Mouse (Mus musculus) kidney, embryonic 14.5 days (tissue): Measurements from ENCODE around the gene Tnnt3. TPM values are rescaled to one million over a fixed set of nuclear protein-coding genes. Genes with fewer than 3 reads are reported as not detected.

Experiments used
- ATAC-seq: fragments of 200-750 bp; cut with Nextera tagmentation; 2 replicates; pipeline ENCODE4 v1.8.0; 2017; ENCODE audit warnings: moderate number of reproducible peaks, mild to moderate bottlenecking, moderate TSS enrichment, moderate library complexity; ENCODE audit not compliant: low FRiP score, low TSS enrichment
- H3K27ac ChIP-seq: fragments of 300-500 bp; sonication (generic); 2 replicates; pipeline ENCODE4 v1.5.1; 2014; ENCODE audit warnings: low read depth, mild to moderate bottlenecking, low read length, moderate library complexity, mixed read lengths
- H3K27me3 ChIP-seq: fragments of 300-500 bp; sonication (generic); 2 replicates; pipeline ENCODE4 v1.6.1; 2014; ENCODE audit warnings: mild to moderate bottlenecking, low read length; ENCODE audit not compliant: control insufficient read depth, insufficient read depth
- H3K36me3 ChIP-seq: fragments of 300-500 bp; sonication (generic); 2 replicates; pipeline ENCODE4 v1.6.1; 2014; ENCODE audit warnings: low read length, mixed read lengths; ENCODE audit not compliant: control insufficient read depth, insufficient read depth
- H3K4me1 ChIP-seq: fragments of 300-500 bp; sonication (generic); 2 replicates; pipeline ENCODE4 v1.6.1; 2014; ENCODE audit warnings: low read length, mixed read lengths; ENCODE audit not compliant: control insufficient read depth, insufficient read depth
- H3K4me2 ChIP-seq: fragments of 300-500 bp; sonication (generic); replicated peaks from 2 replicates; pipeline ENCODE4 v1.6.1; 2014; ENCODE audit warnings: low read depth, mild to moderate bottlenecking, low read length
- H3K4me3 ChIP-seq: fragments of 300-500 bp; sonication (generic); 2 replicates; pipeline ENCODE4 v1.5.1; 2014; ENCODE audit warnings: mild to moderate bottlenecking, low read length
- H3K9ac ChIP-seq: fragments of 300-500 bp; sonication (generic); 2 replicates; pipeline ENCODE4 v1.6.1; 2014; ENCODE audit warnings: low read depth, mild to moderate bottlenecking, low read length, moderate library complexity
- H3K9me3 ChIP-seq: fragments of 300-500 bp; sonication (generic); 2 replicates; pipeline ENCODE4 v1.6.1; 2016; ENCODE audit warnings: low read length; ENCODE audit not compliant: control insufficient read depth
- WGBS: fragments of 180-500 bp; shearing (Covaris S2); extraction: QIAGEN DNeasy Blood & Tissue Kit; methylation state at CpG from one replicate; pipeline ENCODE4 v1.1.7; 2014; 5-methylcytosine and 5-hydroxymethylcytosine counted together
- polyA plus RNA-seq: library from polyadenylated mRNA; unstranded; fragments of >200 nt; fragmentation: Nextera tagmentation; extraction: Ambion mirVana; gene quantifications from 2 replicates; pipeline ENCODE4 v1.2.1, GENCODE M21; 2014

Gene Tnnt3
- polyA plus RNA-seq, 1 experiment from 2014 or later = 3.2 TPM

DNA sequence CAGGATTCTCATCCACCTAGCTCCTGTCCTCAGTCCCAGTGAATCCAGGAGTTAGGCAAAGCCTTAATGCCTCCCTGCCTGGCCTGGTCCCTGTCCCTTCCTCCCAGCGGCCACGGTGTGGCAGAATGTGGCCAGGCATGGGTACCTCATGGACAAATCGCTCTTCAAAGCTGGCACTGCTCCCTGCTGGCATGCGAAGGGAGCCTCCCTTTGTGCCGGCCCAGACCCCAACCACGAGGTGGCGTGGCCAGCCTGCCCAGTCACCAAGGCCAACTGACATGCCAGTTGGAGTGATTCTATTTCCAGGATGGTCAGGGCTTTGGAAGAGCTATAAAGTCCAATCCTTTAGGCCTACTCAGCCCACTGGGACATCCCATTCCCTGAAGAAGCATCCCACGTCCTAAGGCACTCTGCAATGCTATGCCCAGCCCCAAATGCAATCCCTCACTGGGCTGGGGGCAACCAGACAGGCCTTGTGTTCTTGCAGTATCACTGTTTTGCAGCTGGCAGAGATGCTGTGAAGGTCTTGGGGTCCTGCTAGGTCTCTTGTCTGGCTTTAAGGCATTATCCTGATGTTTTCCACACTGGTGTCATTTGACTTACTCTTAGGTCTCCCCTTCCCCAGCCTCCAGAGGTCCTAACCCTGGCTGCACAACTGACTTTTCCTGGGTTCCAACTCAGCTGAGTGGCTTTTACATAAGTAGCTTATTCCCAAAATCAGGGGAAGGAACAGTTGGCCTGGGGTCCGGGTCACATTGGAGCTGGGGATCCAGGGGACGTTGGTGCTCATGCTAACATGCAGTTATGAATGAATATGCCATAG is 51.5 kb downstream of the Tnnt3 start:
- no peak for ATAC-seq
- WGBS = 81% methylated on average over 10 of the region's 10 CpGs
- no peak overlapping the region for H3K4me2 ChIP-seq
- no peak overlapping the region for H3K4me3 ChIP-seq
- no peak overlapping the region for H3K27ac ChIP-seq
- peaks cover 57% of the 10 kb centered on the region for H3K4me1 ChIP-seq
- H3K27me3 ChIP-seq = no peaks in the 10 kb centered on the region
- H3K9ac ChIP-seq = no peak overlapping the region
- no peaks in the 10 kb centered on the region for H3K36me3 ChIP-seq
- no peaks in the 10 kb centered on the region for H3K9me3 ChIP-seq

DNA sequence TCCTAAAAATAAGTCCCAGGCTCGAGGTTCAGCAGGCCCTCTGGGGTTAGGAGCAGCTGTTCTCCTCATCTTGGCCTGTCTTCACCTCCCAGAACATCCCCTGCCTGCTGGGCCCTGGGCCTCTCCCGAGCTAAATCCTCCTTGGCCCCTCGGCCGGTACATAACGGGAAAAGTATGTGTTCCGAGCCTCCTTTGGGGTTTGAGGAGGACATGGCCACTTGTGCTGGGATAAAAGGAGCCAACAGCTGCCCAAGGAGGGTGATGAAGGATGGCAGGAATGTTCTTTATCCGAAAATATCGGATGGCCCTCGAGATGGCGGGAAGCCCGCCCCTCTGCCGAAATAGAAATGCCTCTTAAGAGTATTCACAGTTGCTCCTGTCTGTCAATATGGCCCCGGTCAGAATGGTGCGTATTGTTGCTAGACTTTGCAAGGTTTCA is 52.3 kb downstream of the Tnnt3 start:
- WGBS = 82% methylated on average over 14 of the region's 14 CpGs
- no peaks in the 10 kb centered on the region for H3K36me3 ChIP-seq
- no peak overlapping the region for H3K4me3 ChIP-seq
- H3K9me3 ChIP-seq = no peaks in the 10 kb centered on the region
- no peak overlapping the region for H3K9ac ChIP-seq
- H3K4me1 ChIP-seq = peaks cover 55% of the 10 kb centered on the region
- no peak overlapping the region for H3K4me2 ChIP-seq
- H3K27ac ChIP-seq = no peak overlapping the region
- ATAC-seq = no peak
- no peaks in the 10 kb centered on the region for H3K27me3 ChIP-seq

DNA sequence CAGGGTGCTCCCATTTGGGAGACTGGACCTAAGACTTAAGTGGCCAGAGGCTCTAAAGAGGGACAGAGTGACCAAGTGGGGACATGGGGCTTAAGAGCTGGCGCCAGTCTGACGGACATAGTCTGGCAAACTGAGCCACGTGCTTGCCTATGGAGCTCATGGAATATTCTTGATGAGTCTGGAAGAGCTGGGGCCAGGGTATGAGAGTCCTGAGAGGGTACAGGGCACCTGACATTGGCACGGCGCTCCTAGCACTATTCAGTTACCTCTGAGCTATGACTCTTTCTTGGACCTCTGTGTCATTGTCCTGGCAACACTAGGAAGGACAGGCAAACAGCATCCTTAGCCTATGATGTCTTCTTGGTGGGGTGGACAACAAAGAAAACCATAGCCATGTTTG is 53.1 kb downstream of the Tnnt3 start:
- no peak overlapping the region for H3K4me2 ChIP-seq
- H3K27ac ChIP-seq = no peak overlapping the region
- H3K27me3 ChIP-seq = no peaks in the 10 kb centered on the region
- peaks cover 55% of the 10 kb centered on the region for H3K4me1 ChIP-seq
- WGBS = 94% methylated on average over 5 of the region's 5 CpGs
- ATAC-seq = no peak
- no peak overlapping the region for H3K4me3 ChIP-seq
- no peaks in the 10 kb centered on the region for H3K36me3 ChIP-seq
- H3K9me3 ChIP-seq = no peaks in the 10 kb centered on the region
- no peak overlapping the region for H3K9ac ChIP-seq

DNA sequence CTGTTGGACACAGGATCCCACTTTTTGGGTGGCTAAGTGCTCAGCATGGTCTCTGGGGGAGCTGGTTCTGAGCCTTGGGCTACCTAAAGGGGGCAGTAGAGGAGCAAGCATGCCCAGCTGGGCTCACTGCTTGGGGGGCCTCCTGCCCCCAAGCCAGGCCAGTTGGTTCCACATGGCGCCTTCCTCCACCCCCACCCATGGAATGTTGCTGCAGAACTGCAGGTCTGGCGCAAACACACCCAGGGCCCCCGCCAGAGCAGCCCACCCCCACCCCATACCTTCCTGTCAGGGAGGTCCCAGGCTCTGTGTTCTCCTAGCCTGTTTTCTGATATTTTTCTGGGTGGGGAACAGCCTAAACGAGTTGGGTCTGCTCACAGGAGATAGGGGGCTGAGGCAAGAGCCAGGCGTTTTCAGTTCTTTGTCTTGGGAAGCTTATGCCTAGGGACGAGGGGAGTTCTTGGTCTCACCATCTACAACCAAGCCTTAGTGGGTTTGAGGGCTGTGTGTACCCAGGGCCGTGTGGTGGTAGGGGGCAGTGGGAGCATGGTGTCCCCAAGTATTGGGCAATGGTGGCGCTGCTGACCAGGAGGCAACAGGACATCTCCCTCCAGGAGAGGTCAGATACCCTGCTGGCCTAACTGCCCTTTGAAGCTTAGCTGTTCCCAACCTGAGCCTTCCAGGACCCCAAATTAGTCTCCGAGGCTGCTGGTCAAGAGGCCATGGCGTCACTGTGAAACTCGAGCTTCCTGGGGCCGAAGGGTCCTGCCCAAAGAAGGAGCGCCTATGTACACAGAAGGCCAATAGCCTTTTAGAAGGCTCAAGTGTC is 54.2 kb downstream of the Tnnt3 start:
- WGBS = 19% methylated on average over 13 of the region's 13 CpGs
- peak; percentile 42 for ATAC-seq
- Histone ChIP-seq H3K9me3 (no peaks in the 10 kb centered on the region), H3K9ac (peak overlapping the region; percentile 20; the same call in 1 of the 2 replicates), H3K4me3 (no peak overlapping the region), H3K36me3 (no peaks in the 10 kb centered on the region), H3K4me2 (no peak overlapping the region), H3K4me1 (peaks cover 49% of the 10 kb centered on the region), H3K27ac (peak overlapping the region; percentile 90), H3K27me3 (no peaks in the 10 kb centered on the region)

DNA sequence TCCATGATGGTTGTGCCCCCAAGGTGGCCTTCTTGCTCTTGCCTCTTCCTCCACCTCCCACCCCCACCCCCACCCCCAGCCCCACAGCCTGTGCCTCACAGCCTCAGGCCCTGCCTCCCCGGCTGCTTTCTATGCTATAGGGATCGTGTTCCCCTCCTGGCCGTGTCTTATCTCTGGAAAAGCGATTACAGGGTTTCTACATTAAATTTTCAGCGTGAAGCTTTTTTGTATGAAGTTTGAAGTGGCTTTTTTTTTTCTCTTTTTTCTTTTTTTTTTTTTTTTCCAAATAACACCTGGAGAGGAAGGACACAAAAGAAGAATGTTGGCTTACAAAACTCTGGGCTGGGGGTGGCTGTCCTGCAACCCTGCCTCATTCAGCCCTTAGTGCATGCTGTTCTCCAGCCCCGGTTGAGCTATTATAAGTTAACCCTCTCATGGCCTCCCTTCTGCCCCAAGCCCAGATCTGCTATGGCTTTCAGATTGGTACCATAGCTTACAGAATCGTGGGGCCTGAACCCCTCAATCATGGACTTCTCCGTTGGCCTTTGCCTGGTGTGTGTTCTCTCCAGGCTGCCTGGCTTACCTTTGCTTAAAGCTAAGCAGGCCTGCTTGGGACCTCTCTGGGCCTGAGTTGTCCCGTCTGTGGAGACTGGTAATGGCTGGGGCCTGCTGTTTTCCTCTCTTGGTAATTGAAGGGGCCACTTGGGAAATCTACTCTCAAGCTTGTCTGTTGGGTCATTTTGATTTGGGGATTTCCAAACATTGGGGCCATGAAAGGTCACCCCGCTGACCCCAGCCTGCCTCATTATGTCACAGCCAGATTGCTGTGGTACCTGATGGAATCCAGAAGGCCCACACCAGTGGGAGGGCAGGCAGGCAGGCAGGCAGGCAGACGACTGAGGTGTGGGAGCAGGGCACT is 55.0 kb downstream of the Tnnt3 start:
- no peaks in the 10 kb centered on the region for H3K36me3 ChIP-seq
- no peak overlapping the region for H3K4me3 ChIP-seq
- no peak overlapping the region for H3K4me2 ChIP-seq
- H3K4me1 ChIP-seq = peaks cover 41% of the 10 kb centered on the region
- peak overlapping the region; percentile 90 for H3K27ac ChIP-seq
- 11% methylated on average over 11 of the region's 11 CpGs for WGBS
- H3K27me3 ChIP-seq = no peaks in the 10 kb centered on the region
- peak overlapping the region; percentile 20; the same call in 1 of the 2 replicates for H3K9ac ChIP-seq
- peak; percentile 53 for ATAC-seq
- H3K9me3 ChIP-seq = no peaks in the 10 kb centered on the region

DNA sequence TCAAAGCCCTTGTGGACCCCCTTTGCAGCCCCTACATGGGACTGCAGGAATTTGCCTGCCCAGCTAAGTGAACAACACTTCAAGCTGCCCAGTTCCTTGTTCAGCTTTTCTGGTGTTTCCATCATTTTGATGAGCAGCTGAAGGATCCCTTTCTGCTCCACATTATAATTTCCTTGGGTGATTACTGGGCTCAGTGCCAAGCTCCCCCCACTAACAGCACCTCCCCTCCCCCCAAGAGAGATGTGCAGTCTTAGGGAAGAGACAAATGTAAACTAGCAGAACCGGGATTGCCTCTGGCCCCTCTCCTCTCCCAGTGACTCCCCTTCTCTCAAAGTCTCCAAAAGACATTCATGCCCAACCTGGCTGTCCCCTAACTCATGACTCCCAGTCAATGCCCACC is 56.0 kb downstream of the Tnnt3 start:
- peaks cover 33% of the 10 kb centered on the region for H3K4me1 ChIP-seq
- WGBS = 0% methylated on average over 1 of the region's 1 CpGs
- H3K36me3 ChIP-seq = no peaks in the 10 kb centered on the region
- no peak overlapping the region for H3K4me3 ChIP-seq
- H3K9ac ChIP-seq = no peak overlapping the region
- H3K9me3 ChIP-seq = no peaks in the 10 kb centered on the region
- no peaks in the 10 kb centered on the region for H3K27me3 ChIP-seq
- H3K27ac ChIP-seq = peak overlapping the region; percentile 90
- H3K4me2 ChIP-seq = no peak overlapping the region
- ATAC-seq = no peak

DNA sequence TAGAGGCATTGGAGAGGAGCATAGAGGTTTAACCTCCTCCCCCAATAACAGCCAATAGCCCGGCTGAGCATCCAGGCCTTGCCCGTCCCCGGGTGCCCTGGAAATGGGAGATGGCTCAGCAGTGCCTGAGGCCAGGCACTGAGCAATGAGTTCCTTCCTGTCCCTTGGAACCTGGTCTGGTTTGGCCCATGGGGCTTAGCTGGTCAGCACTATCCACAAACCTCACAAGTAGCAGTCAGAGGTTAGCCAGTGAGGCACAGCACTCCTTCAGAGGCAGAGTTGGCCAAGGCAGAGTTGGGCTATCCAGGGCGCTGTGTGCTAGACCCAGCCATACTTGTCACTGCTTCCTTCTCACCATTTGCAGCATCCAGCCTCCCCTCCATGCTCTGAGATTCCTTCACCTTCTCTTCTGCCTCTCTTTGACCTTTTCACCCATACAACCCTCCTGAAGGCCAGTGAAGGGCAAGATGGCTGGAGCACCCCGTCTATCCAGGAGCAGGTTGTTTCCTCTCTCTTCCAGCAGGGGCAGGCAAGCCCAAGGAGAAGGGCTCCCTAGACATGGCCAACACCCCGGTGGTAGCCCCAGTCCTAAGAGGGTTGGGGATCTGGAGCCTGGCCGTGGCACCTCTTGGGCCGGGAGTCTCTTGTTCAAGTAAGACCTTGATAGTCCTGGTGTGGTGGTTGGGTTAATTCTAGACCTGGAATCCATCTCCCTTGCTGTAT is 56.9 kb downstream of the Tnnt3 start:
- Histone ChIP-seq H3K4me3 (no peak overlapping the region), H3K27me3 (no peaks in the 10 kb centered on the region), H3K4me1 (peaks cover 39% of the 10 kb centered on the region), H3K27ac (no peak overlapping the region), H3K4me2 (no peak overlapping the region), H3K36me3 (no peaks in the 10 kb centered on the region), H3K9me3 (no peaks in the 10 kb centered on the region), H3K9ac (no peak overlapping the region)
- 77% methylated on average over 8 of the region's 8 CpGs for WGBS
- ATAC-seq = no peak

DNA sequence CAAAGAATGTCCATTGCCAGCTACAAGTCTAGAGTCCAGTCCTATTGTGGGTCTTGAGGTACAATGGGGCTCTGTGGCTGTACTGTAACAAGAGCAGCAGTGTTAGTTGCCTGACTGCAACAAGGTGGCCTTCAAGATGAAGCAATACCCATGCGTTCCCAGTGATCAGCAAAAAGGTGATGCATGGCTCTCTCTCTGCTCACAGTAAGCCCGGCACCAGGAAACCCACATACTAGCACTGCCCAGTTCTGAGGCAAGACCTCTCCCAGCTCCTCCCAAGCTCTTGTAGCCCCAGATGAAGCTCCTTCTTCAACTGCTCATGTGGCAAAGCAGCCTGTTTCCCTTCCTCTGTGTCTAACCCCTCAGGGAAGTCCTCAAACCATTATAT is 57.4 kb downstream of the Tnnt3 start:
- Histone ChIP-seq H3K9me3 (no peaks in the 10 kb centered on the region), H3K27ac (no peak overlapping the region)
- ATAC-seq = no peak

More for the DNA sequence above, 57.4 kb downstream of the Tnnt3 start:
- H3K9ac ChIP-seq = no peak overlapping the region
- no peak overlapping the region for H3K4me3 ChIP-seq
- H3K4me1 ChIP-seq = peaks cover 42% of the 10 kb centered on the region
- H3K27me3 ChIP-seq = no peaks in the 10 kb centered on the region
- no peaks in the 10 kb centered on the region for H3K36me3 ChIP-seq
- WGBS = 91% methylated on average over 2 of the region's 2 CpGs
- H3K4me2 ChIP-seq = no peak overlapping the region
